Comparison of ENCODE assay signal across 13 mouse cellular contexts in genomic region chr5:135812991-135813390, GRCm38 (mm10). TPM values are rescaled to one million over a fixed set of nuclear protein-coding genes. Genes with fewer than 3 reads are reported as not detected.
A peak's percentile ranks its signal among the peaks of the same experiment; 100 is the strongest.
DNase-seq lines count a peak whose midpoint lies in the region; ATAC-seq and TF ChIP-seq lines count a peak whose summit lies in the region.
"Had no signal": no experiment of that assay in that cellular context is flagged by ENCODE, and none has a peak within 500 bp of the region (broad histone marks: within the 10 kb centered on the region; RNA-seq: fewer than 3 reads in every experiment).

No protein-coding gene starts in this region.

- H3K4me2 ChIP-seq in hindbrain, embryonic 14.5 days (replicated peaks) = no peak overlapping the region
- no peak overlapping the region for H3K4me2 ChIP-seq in hindbrain, embryonic 16.5 days (ENCODE audit: low read length)

- 57% methylated on average over 5 of the region's 5 CpGs for WGBS in hindbrain, embryonic 14.5 days
- 76% methylated on average over 5 of the region's 5 CpGs for WGBS in hindbrain, embryonic 10.5 days
- WGBS in hindbrain, embryonic 16.5 days = 35% methylated on average over 5 of the region's 5 CpGs
- 29% methylated on average over 5 of the region's 5 CpGs for WGBS in olfactory bulb, adult 2 months

- no peak overlapping the region for H3K9ac ChIP-seq in hindbrain, embryonic 14.5 days
- no peak overlapping the region for H3K9ac ChIP-seq in hindbrain, embryonic 16.5 days (ENCODE audit: low read depth, low read length)

- peaks cover 4% of the 10 kb centered on the region for H3K4me1 ChIP-seq in hindbrain, embryonic 14.5 days (replicated peaks; ENCODE audit: control insufficient read depth, insufficient read depth, low read length)
- H3K4me1 ChIP-seq in hindbrain, embryonic 10.5 days (replicated peaks) = peaks cover 6% of the 10 kb centered on the region; the same call in 1 of the 2 replicates
- peaks cover 8% of the 10 kb centered on the region for H3K4me1 ChIP-seq in hindbrain, embryonic 16.5 days (ENCODE audit: control insufficient read depth, insufficient read depth, low read depth, low read length)
- H3K4me1 ChIP-seq in olfactory bulb, adult 2 months (ENCODE audit: control insufficient read depth, insufficient read depth, low read length) = peaks cover 54% of the 10 kb centered on the region

- no peak for TF ChIP-seq POLR2A in olfactory bulb, adult 2 months (IDR thresholded peaks at IDR 0.05; ENCODE audit: insufficient read depth, low read depth, low read length)

- DNase-seq in hindbrain, embryonic 14.5 days (ENCODE audit: low spot score) = no peak
- DNase-seq in hindbrain, embryonic 10.5 days (ENCODE audit: low spot score) = no peak
- DNase-seq in cerebellum, adult 18-20 months = peak; percentile 85 to 90
- DNase-seq in yolk sac, embryonic 10.5 days (ENCODE audit: low spot score) = no peak
- DNase-seq in urinary bladder, postnatal 14 days (ENCODE audit: low spot score) = no peak
- no peak for DNase-seq in urinary bladder, postnatal 4 days (ENCODE audit: low spot score in 2 of 2)
- DNase-seq: gastrocnemius, postnatal 36 days; heart, postnatal 36 days; spleen, adult 18-20 months; thymus, adult 2 months had no signal

- no peak overlapping the region for H3K4me3 ChIP-seq in hindbrain, embryonic 14.5 days (replicated peaks; ENCODE audit: low read length)
- H3K4me3 ChIP-seq in hindbrain, embryonic 10.5 days = no peak overlapping the region
- no peak overlapping the region for H3K4me3 ChIP-seq in hindbrain, embryonic 16.5 days (ENCODE audit: low read length)
- H3K4me3 ChIP-seq in olfactory bulb, adult 2 months (ENCODE audit: insufficient read depth, low read depth, low read length) = no peak overlapping the region

- no peak for TF ChIP-seq CTCF in olfactory bulb, adult 2 months (IDR thresholded peaks at IDR 0.05; ENCODE audit: insufficient read depth, low read depth, low read length)

- H3K9me3 ChIP-seq in hindbrain, embryonic 14.5 days (ENCODE audit: control insufficient read depth, low read length) = no peaks in the 10 kb centered on the region
- H3K9me3 ChIP-seq in hindbrain, embryonic 10.5 days = no peaks in the 10 kb centered on the region
- H3K9me3 ChIP-seq in hindbrain, embryonic 16.5 days (ENCODE audit: control insufficient read depth, low read length) = no peaks in the 10 kb centered on the region

- H3K27ac ChIP-seq in hindbrain, embryonic 14.5 days = no peak overlapping the region
- H3K27ac ChIP-seq in hindbrain, embryonic 10.5 days = no peak overlapping the region
- no peak overlapping the region for H3K27ac ChIP-seq in hindbrain, embryonic 16.5 days (ENCODE audit: low read depth, low read length)
- peak overlapping the region; percentile 6; the same call in 1 of the 2 replicates for H3K27ac ChIP-seq in olfactory bulb, adult 2 months (ENCODE audit: insufficient read depth, low read depth, low read length)

- 0 out of 2 replicates have a peak, but pooled peaks have one; percentile 31 for ATAC-seq in hindbrain, embryonic 14.5 days (ENCODE audit: low FRiP score)
- ATAC-seq in hindbrain, embryonic 16.5 days = peak; percentile 45; the same call in 1 of the 2 replicates

- H3K27me3 ChIP-seq in hindbrain, embryonic 14.5 days (ENCODE audit: control insufficient read depth, insufficient read depth, low read length) = no peaks in the 10 kb centered on the region
- no peaks in the 10 kb centered on the region for H3K27me3 ChIP-seq in hindbrain, embryonic 10.5 days (ENCODE audit: insufficient read depth, poor library complexity, severe bottlenecking)
- H3K27me3 ChIP-seq in hindbrain, embryonic 16.5 days (replicated peaks; ENCODE audit: control insufficient read depth, insufficient read depth, low read length) = no peaks in the 10 kb centered on the region

- H3K36me3 ChIP-seq in hindbrain, embryonic 14.5 days (replicated peaks; ENCODE audit: control insufficient read depth, insufficient read depth) = peaks cover 5% of the 10 kb centered on the region
- H3K36me3 ChIP-seq in hindbrain, embryonic 10.5 days = no peaks in the 10 kb centered on the region
- H3K36me3 ChIP-seq in hindbrain, embryonic 16.5 days (ENCODE audit: control insufficient read depth, insufficient read depth, low read length) = peaks cover 4% of the 10 kb centered on the region; the same call in 1 of the 2 replicates

RNA-seq across cellular contexts. Expression of gene Srrm3, which starts 6.3 kb away (rescaled TPM):
- polyA plus RNA-seq in hindbrain, embryonic 14.5 days (2014; fragmentation: Nextera tagmentation; extraction: Ambion mirVana) = 49.3 and 51.3 TPM in 2 replicates
- 18.8 and 38.5 TPM in 2 replicates for polyA plus RNA-seq in hindbrain, embryonic 10.5 days (2016; fragmentation: Nextera tagmentation; extraction: Ambion mirVana)
- 59.7 and 65.9 TPM in 2 replicates for polyA plus RNA-seq in hindbrain, embryonic 16.5 days (2015; fragmentation: Nextera tagmentation; extraction: Ambion mirVana)
- not detected in 2 replicates for polyA plus RNA-seq in olfactory bulb, adult 2 months (2012; ENCODE audit: insufficient read depth, insufficient read length, low replicate concordance, missing spikeins)
- polyA plus RNA-seq: liver, embryonic 16.5 days had no signal

RNA-seq across cellular contexts. Expression of gene Mdh2, which starts 34.7 kb away (rescaled TPM):
- polyA plus RNA-seq in hindbrain, embryonic 14.5 days (2014; fragmentation: Nextera tagmentation; extraction: Ambion mirVana) = 599 and 617 TPM in 2 replicates
- 609 and 683 TPM in 2 replicates for polyA plus RNA-seq in hindbrain, embryonic 10.5 days (2016; fragmentation: Nextera tagmentation; extraction: Ambion mirVana)
- 670 and 701 TPM in 2 replicates for polyA plus RNA-seq in hindbrain, embryonic 16.5 days (2015; fragmentation: Nextera tagmentation; extraction: Ambion mirVana)
- 359 and 724 TPM in 2 replicates for polyA plus RNA-seq in olfactory bulb, adult 2 months (2012; ENCODE audit: insufficient read depth, insufficient read length, low replicate concordance, missing spikeins)

RNA-seq across cellular contexts. Expression of gene Styxl1, which starts 34.8 kb away (rescaled TPM):
- polyA plus RNA-seq in hindbrain, embryonic 14.5 days (2014; fragmentation: Nextera tagmentation; extraction: Ambion mirVana) = 0.25 and 0.30 TPM in 2 replicates
- polyA plus RNA-seq in hindbrain, embryonic 10.5 days (2016; fragmentation: Nextera tagmentation; extraction: Ambion mirVana) = 0.24 and 0.43 TPM in 2 replicates
- 0.48 and 0.51 TPM in 2 replicates for polyA plus RNA-seq in hindbrain, embryonic 16.5 days (2015; fragmentation: Nextera tagmentation; extraction: Ambion mirVana)
- polyA plus RNA-seq in olfactory bulb, adult 2 months (2012; ENCODE audit: insufficient read depth, insufficient read length, low replicate concordance, missing spikeins) = not detected in 2 replicates

Comparison
In these comparisons a context has a peak if more than half of its experiments do, and no peak if none do; other contexts are left out.
1. DNase-seq: peak in cerebellum, adult 18-20 months (2 of 2); none in hindbrain, embryonic 14.5 days (single experiment), hindbrain, embryonic 10.5 days (single experiment), yolk sac, embryonic 10.5 days (single experiment), urinary bladder, postnatal 14 days (single experiment) and urinary bladder, postnatal 4 days (0 of 2).